Mouse (Mus musculus) liver, adult 2 months (tissue): ENCODE measurements at regions not wholly inside any gene's neighbourhood (a gene's known extent, or its start where the extent isn't known, plus 50 kb on each side); places are given as distances from the start of the nearest gene placed in this dataset.

Experiments
- DNase-seq: peaks from one replicate; pipeline ENCODE4 v3.0.0-alpha.2; 2011; ENCODE audit warnings: low read depth, low spot score; ENCODE audit errors: extremely low read depth
- H3K27ac ChIP-seq: fragments of 200-500 bp; replicated peaks from 2 replicates; pipeline ENCODE4 v1.5.1; 2012; ENCODE audit warnings: low read depth, mild to moderate bottlenecking, control low read depth, inconsistent platforms, low read length; ENCODE audit not compliant: insufficient read depth
- H3K27me3 ChIP-seq: fragments of 200-500 bp; 2 replicates; pipeline ENCODE4 v1.6.1; 2012; ENCODE audit warnings: mild to moderate bottlenecking, moderate library complexity, low read length, inconsistent platforms; ENCODE audit not compliant: control insufficient read depth, insufficient read depth
- H3K36me3 ChIP-seq: fragments of 200-500 bp; 2 replicates; pipeline ENCODE4 v1.6.1; 2012; ENCODE audit warnings: low read length, inconsistent platforms; ENCODE audit not compliant: control insufficient read depth, insufficient read depth
- H3K4me1 ChIP-seq: fragments of 200-500 bp; 2 replicates; pipeline ENCODE4 v1.6.1; 2011; ENCODE audit warnings: low read length; ENCODE audit not compliant: control insufficient read depth, insufficient read depth
- H3K4me3 ChIP-seq: fragments of 200-500 bp; 2 replicates; pipeline ENCODE4 v1.5.1; 2011; ENCODE audit warnings: low read depth, mild to moderate bottlenecking, control low read depth, low read length, moderate library complexity; ENCODE audit not compliant: insufficient read depth
- H3K79me2 ChIP-seq: fragments of 200-500 bp; 2 replicates; pipeline ENCODE4 v1.6.1; 2012; ENCODE audit warnings: inconsistent platforms, mild to moderate bottlenecking, low read length, moderate library complexity; ENCODE audit not compliant: control insufficient read depth, insufficient read depth
- H3K9ac ChIP-seq: fragments of 200-500 bp; 2 replicates; pipeline ENCODE4 v1.6.1; 2012; ENCODE audit warnings: low read depth, mild to moderate bottlenecking, control low read depth, inconsistent platforms, low read length
- CTCF ChIP-seq: fragments of 200-500 bp; IDR thresholded peaks from 2 replicates; pipeline ENCODE4 v1.5.1; 2011; ENCODE audit warnings: low read depth, low read length, control low read depth
- POLR2A ChIP-seq: fragments of 200-500 bp; IDR thresholded peaks from 2 replicates; pipeline ENCODE4 v1.6.1; 2011; ENCODE audit warnings: low read length, control low read depth; ENCODE audit not compliant: insufficient read depth; ENCODE audit errors: extremely low read depth
- WGBS: fragments of 180-500 bp; shearing (Covaris S2); methylation state at CpG from one replicate; pipeline ENCODE4 v1.1.7; 2018; 5-methylcytosine and 5-hydroxymethylcytosine counted together

DNA sequence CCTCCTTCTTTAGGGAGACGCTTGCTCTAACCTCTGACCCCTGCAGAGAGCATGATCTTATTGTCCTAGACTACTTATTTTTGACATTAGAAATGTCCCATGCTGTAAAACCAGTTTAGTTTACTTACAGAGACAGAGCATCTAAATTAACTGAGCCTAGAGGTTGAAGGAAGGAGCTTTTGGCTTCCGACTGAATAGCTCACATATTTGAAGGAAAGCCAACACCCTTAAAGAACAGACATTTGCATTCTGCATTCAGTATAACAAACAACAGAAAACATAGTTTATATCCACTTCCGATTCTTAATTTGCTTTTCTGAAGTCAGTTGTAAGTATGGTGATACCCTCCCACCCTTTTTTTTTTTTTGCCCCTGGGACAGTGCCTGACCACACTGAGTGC is 119.3 kb downstream of the Zfp365 start:
- Histone ChIP-seq H3K9ac (no peak overlapping the region), H3K27me3 (no peaks in the 10 kb centered on the region), H3K4me3 (no peak overlapping the region), H3K36me3 (no peaks in the 10 kb centered on the region), H3K4me1 (no peaks in the 10 kb centered on the region), H3K27ac (no peak overlapping the region), H3K79me2 (no peaks in the 10 kb centered on the region)
- WGBS = 83% methylated on average over 3 of the region's 3 CpGs
- no peak for DNase-seq
- no peak for TF ChIP-seq POLR2A
- TF ChIP-seq CTCF = no peak

DNA sequence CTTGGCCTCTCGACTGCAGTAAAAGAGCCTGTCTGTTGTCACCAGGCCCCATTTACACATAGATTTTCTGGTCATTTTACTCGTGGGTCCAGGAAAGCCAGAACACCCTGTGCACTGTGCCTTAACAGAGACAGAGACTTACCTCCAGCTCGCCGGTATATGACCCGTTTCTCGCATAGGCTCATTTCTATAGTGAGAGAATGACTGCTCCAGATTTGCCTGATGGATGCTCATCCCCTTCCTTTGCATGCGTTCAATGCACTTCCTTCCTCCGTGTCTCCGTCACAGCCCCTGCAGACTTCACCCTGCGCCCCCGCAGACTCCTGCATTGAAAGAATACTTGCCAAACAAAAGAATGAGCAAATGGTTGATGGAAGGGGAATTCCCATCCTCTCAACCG is 122.8 kb downstream of the Zfp365 start:
- no peak for DNase-seq
- Histone ChIP-seq H3K27ac (no peak overlapping the region), H3K79me2 (no peaks in the 10 kb centered on the region), H3K4me1 (peaks cover 5% of the 10 kb centered on the region; the same call in 1 of the 2 replicates), H3K9ac (no peak overlapping the region), H3K27me3 (no peaks in the 10 kb centered on the region), H3K4me3 (no peak overlapping the region), H3K36me3 (no peaks in the 10 kb centered on the region)
- TF ChIP-seq CTCF (no peak), POLR2A (no peak)
- WGBS = 80% methylated on average over 12 of the region's 12 CpGs

DNA sequence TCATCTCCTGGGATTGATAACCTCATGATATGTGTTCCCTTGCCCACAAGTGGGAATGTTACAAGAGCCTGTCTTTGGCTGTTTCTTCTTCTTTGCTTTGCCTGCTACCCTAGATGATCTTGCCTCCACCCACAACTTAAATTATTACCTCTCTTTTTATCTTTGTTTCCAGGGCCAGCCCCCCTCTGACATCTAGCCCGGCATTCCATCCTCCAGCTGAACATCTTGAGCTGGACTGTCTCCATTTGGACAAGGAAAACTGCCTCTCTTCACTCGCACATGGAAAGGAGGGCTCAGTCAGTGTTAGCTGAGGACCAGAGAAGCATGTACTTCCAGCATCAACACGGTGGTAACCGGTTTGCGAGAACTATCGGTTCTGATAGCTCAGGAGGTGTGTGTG is 124.3 kb downstream of the Zfp365 start:
- no peak for DNase-seq
- WGBS = 81% methylated on average over 6 of the region's 6 CpGs

DNA sequence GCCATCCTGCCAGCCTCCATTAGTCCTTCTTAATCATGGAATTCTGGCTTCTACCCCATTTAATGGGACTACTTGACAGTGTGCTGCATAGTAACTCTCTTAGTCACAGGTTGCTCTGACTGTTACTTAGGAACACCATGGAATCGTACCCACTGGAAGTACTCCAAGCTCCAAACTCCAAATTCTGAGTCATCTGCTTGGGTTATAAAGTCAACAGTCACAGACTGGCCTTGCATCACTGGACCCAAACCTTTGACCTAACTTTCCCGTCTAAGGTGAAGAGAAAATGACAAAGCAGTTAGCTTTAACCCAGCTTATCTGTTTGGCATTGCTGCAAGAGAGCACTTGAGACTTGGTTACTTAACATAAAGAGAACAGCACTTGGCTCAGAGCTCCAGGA is 126.9 kb downstream of the Zfp365 start:
- TF ChIP-seq POLR2A (no peak), CTCF (no peak)
- H3K27me3 ChIP-seq = no peaks in the 10 kb centered on the region
- no peaks in the 10 kb centered on the region for H3K36me3 ChIP-seq
- 9% methylated on average over 2 of the region's 2 CpGs for WGBS
- H3K27ac ChIP-seq = peak overlapping the region; percentile 32; the same call in 1 of the 2 replicates
- peaks cover 5% of the 10 kb centered on the region; the same call in 1 of the 2 replicates for H3K4me1 ChIP-seq
- DNase-seq = peak; percentile 99
- no peaks in the 10 kb centered on the region for H3K79me2 ChIP-seq
- no peak overlapping the region for H3K9ac ChIP-seq
- no peak overlapping the region for H3K4me3 ChIP-seq

More for the DNA sequence above, 124.3 kb downstream of the Zfp365 start:
- H3K27ac ChIP-seq = no peak overlapping the region
- H3K27me3 ChIP-seq = no peaks in the 10 kb centered on the region
- no peak overlapping the region for H3K4me3 ChIP-seq
- H3K9ac ChIP-seq = no peak overlapping the region
- TF ChIP-seq POLR2A (no peak), CTCF (no peak)
- H3K36me3 ChIP-seq = no peaks in the 10 kb centered on the region
- H3K79me2 ChIP-seq = no peaks in the 10 kb centered on the region
- H3K4me1 ChIP-seq = peaks cover 5% of the 10 kb centered on the region; the same call in 1 of the 2 replicates

DNA sequence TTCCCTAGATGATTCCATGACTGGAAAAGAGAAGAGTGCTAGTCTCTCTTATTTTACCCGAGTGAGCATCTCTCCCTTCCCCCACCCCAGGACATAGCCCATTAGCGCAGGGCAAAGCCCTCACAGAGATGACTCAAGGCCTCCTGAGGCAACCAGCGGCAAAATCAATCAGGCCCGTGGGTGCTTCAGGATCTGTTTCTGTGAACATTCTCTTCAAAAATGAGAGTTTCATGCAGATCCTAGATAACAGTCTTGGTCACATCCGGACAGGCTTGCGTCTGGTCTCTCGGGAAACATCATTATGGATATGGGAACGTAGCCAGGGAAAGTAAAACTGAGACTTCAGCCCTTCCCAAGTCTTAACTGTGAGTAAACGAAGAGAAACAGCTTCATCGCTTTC is 134.1 kb downstream of the Zfp365 start:
- TF ChIP-seq POLR2A (no peak), CTCF (no peak)
- WGBS = 78% methylated on average over 10 of the region's 10 CpGs
- H3K9ac ChIP-seq = no peak overlapping the region
- H3K4me3 ChIP-seq = no peak overlapping the region
- no peaks in the 10 kb centered on the region for H3K79me2 ChIP-seq
- DNase-seq = no peak
- H3K27me3 ChIP-seq = no peaks in the 10 kb centered on the region
- no peaks in the 10 kb centered on the region for H3K36me3 ChIP-seq
- H3K4me1 ChIP-seq = no peaks in the 10 kb centered on the region
- no peak overlapping the region for H3K27ac ChIP-seq

DNA sequence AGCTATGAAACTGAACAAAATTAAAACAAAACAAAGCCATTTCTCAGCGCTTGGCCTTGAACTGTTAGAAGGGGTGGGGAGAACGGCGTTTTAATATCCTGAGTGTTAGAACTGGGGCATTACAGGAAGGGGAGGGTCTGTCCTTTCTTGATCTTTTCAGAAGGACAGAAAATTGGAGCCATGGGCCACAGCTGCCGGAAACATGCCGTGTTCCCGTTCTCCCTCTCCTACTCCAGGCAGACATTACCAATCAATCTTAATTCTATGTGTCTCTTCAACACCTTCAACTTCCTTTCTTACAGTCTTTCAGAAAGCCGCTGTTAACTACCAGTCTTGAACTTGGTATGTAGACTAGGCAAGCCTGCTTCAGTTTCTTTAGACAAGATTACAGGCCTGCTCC is 134.7 kb downstream of the Zfp365 start:
- Histone ChIP-seq H3K4me1 (no peaks in the 10 kb centered on the region), H3K36me3 (no peaks in the 10 kb centered on the region), H3K27ac (0 out of 2 replicates have a peak overlapping the region, but pooled peaks have one; percentile 35), H3K4me3 (no peak overlapping the region), H3K9ac (no peak overlapping the region), H3K27me3 (no peaks in the 10 kb centered on the region), H3K79me2 (no peaks in the 10 kb centered on the region)
- TF ChIP-seq POLR2A (no peak), CTCF (no peak)
- 79% methylated on average over 7 of the region's 7 CpGs for WGBS
- no peak for DNase-seq
